Comparison of ENCODE assay signal across 8 mouse cellular contexts in genomic region chr8:122523652-122524360, GRCm38 (mm10). TPM values are rescaled to one million over a fixed set of nuclear protein-coding genes. Genes with fewer than 3 reads are reported as not detected.
DNase-seq lines count a peak whose midpoint lies in the region; ATAC-seq and TF ChIP-seq lines count a peak whose summit lies in the region.

No protein-coding gene starts in this region.

- peaks cover 23% of the 10 kb centered on the region for H3K4me1 ChIP-seq in forebrain, embryonic 13.5 days
- peaks cover 96% of the 10 kb centered on the region for H3K4me1 ChIP-seq in liver, embryonic 13.5 days (replicated peaks)
- peaks cover 17% of the 10 kb centered on the region for H3K4me1 ChIP-seq in small intestine, adult 2 months (ENCODE audit: control insufficient read depth, insufficient read depth, insufficient read length, low read length)

- peak overlapping the region; percentile 74 for H3K27ac ChIP-seq in forebrain, embryonic 13.5 days
- peak overlapping the region; percentile 86 for H3K27ac ChIP-seq in liver, embryonic 13.5 days
- peak overlapping the region; percentile 75 for H3K27ac ChIP-seq in small intestine, adult 2 months (ENCODE audit: insufficient read depth, low read depth, low read length)

- H3K36me3 ChIP-seq in forebrain, embryonic 13.5 days (ENCODE audit: poor library complexity, severe bottlenecking): no peaks in the 10 kb centered on the region
- H3K36me3 ChIP-seq in liver, embryonic 13.5 days: peaks cover 31% of the 10 kb centered on the region
- no peaks in the 10 kb centered on the region for H3K36me3 ChIP-seq in small intestine, adult 2 months (ENCODE audit: control insufficient read depth, insufficient read depth, low read length)

- H3K9ac ChIP-seq in forebrain, embryonic 13.5 days: peak overlapping the region; percentile 37
- H3K9ac ChIP-seq in liver, embryonic 13.5 days: peak overlapping the region; percentile 67

- 8% methylated on average over 23 of the region's 23 CpGs for WGBS in forebrain, embryonic 13.5 days
- WGBS in liver, embryonic 13.5 days (ENCODE audit: insufficient replicate concordance): 52% methylated on average over 23 of the region's 23 CpGs
- 30% methylated on average over 23 of the region's 23 CpGs for WGBS in small intestine, adult 2 months

- H3K27me3 ChIP-seq in forebrain, embryonic 13.5 days: peaks cover 19% of the 10 kb centered on the region
- no peaks in the 10 kb centered on the region for H3K27me3 ChIP-seq in liver, embryonic 13.5 days
- H3K27me3 ChIP-seq in small intestine, adult 2 months (ENCODE audit: control insufficient read depth, insufficient read depth, low read length): no peaks in the 10 kb centered on the region

- no peak for TF ChIP-seq POLR2A in small intestine, adult 2 months (IDR thresholded peaks at IDR 0.05; ENCODE audit: low read depth, low read length)

- ATAC-seq in cerebellum, adult (ENCODE audit: insufficient number of reproducible peaks, low FRiP score, low TSS enrichment): no peak
- peak; percentile 79 for ATAC-seq in forebrain, embryonic 13.5 days
- no peak for ATAC-seq in liver, embryonic 13.5 days (ENCODE audit: low read depth)

- peak; percentile 20 for DNase-seq in cerebellum, adult 11 months
- peak; percentile 68 for DNase-seq in MN1 (ENCODE audit: low spot score)
- DNase-seq in kidney, adult 11 months: peak; percentile 79
- DNase-seq in liver, embryonic 13.5 days: no peak
- no peak for DNase-seq in natural killer cell, adult 2 months (ENCODE audit: low spot score in 2 of 2)

- peak overlapping the region; percentile 53 for H3K4me2 ChIP-seq in forebrain, embryonic 13.5 days
- H3K4me2 ChIP-seq in liver, embryonic 13.5 days: peak overlapping the region; percentile 65

- no peaks in the 10 kb centered on the region for H3K9me3 ChIP-seq in forebrain, embryonic 13.5 days (replicated peaks)
- H3K9me3 ChIP-seq in liver, embryonic 13.5 days (replicated peaks): no peaks in the 10 kb centered on the region

- no peak for TF ChIP-seq CTCF in small intestine, adult 2 months (IDR thresholded peaks at IDR 0.05; ENCODE audit: extremely low read depth, insufficient read length, insufficient replicate concordance, low read depth, low read length)

- H3K4me3 ChIP-seq in forebrain, embryonic 13.5 days: peak overlapping the region; percentile 14; the same call in 1 of the 2 replicates
- H3K4me3 ChIP-seq in liver, embryonic 13.5 days (replicated peaks): no peak overlapping the region
- H3K4me3 ChIP-seq in small intestine, adult 2 months (ENCODE audit: low read depth, low read length): peak overlapping the region; percentile 33

RNA-seq across cellular contexts. Expression of gene Piezo1, which starts 27.3 kb away (rescaled TPM):
- polyA plus RNA-seq in forebrain, embryonic 13.5 days (2015; fragmentation: Nextera tagmentation; extraction: Ambion mirVana): 1.4 and 2.0 TPM in 2 replicates
- 13.9 and 14.2 TPM in 2 replicates for polyA plus RNA-seq in liver, embryonic 13.5 days (2015; fragmentation: Nextera tagmentation; extraction: Ambion mirVana)
- 29.5 and 36.4 TPM in 2 replicates for polyA plus RNA-seq in small intestine, adult 2 months (2012; rRNA removed)

RNA-seq across cellular contexts. Expression of gene Cdt1, which starts 44.0 kb away (rescaled TPM):
- 29.1 and 32.3 TPM in 2 replicates for polyA plus RNA-seq in forebrain, embryonic 13.5 days (2015; fragmentation: Nextera tagmentation; extraction: Ambion mirVana)
- 60.6 and 64.3 TPM in 2 replicates for polyA plus RNA-seq in liver, embryonic 13.5 days (2015; fragmentation: Nextera tagmentation; extraction: Ambion mirVana)
- polyA plus RNA-seq in small intestine, adult 2 months (2012; rRNA removed): 26.8 and 64.8 TPM in 2 replicates

RNA-seq across cellular contexts. Expression of gene Ctu2, which starts 47.9 kb away (rescaled TPM):
- polyA plus RNA-seq in forebrain, embryonic 13.5 days (2015; fragmentation: Nextera tagmentation; extraction: Ambion mirVana): 69.1 and 69.9 TPM in 2 replicates
- 26.7 and 29.3 TPM in 2 replicates for polyA plus RNA-seq in liver, embryonic 13.5 days (2015; fragmentation: Nextera tagmentation; extraction: Ambion mirVana)
- 20.9 and 31.8 TPM in 2 replicates for polyA plus RNA-seq in small intestine, adult 2 months (2012; rRNA removed)

RNA-seq across cellular contexts. Expression of gene Rnf166, which starts 47.9 kb away (rescaled TPM):
- polyA plus RNA-seq in forebrain, embryonic 13.5 days (2015; fragmentation: Nextera tagmentation; extraction: Ambion mirVana): 33.6 and 36.1 TPM in 2 replicates
- polyA plus RNA-seq in liver, embryonic 13.5 days (2015; fragmentation: Nextera tagmentation; extraction: Ambion mirVana): 12.2 and 13.7 TPM in 2 replicates
- 35.7 and 44.9 TPM in 2 replicates for polyA plus RNA-seq in small intestine, adult 2 months (2012; rRNA removed)

RNA-seq across cellular contexts. Expression of gene Aprt, which starts 52.9 kb away (rescaled TPM):
- 193 and 198 TPM in 2 replicates for polyA plus RNA-seq in forebrain, embryonic 13.5 days (2015; fragmentation: Nextera tagmentation; extraction: Ambion mirVana)
- 198 and 218 TPM in 2 replicates for polyA plus RNA-seq in liver, embryonic 13.5 days (2015; fragmentation: Nextera tagmentation; extraction: Ambion mirVana)
- polyA plus RNA-seq in small intestine, adult 2 months (2012; rRNA removed): 327 and 537 TPM in 2 replicates

Comparison
In these comparisons a context has a peak if more than half of its experiments do, and no peak if none do; other contexts are left out.
1. DNase-seq: peak in cerebellum, adult 11 months (single experiment), MN1 (single experiment) and kidney, adult 11 months (single experiment); none in liver, embryonic 13.5 days (single experiment) and natural killer cell, adult 2 months (0 of 2).
2. Peak in every context shown above with its lines, with median percentiles within 50 percentile points of each other: H3K27ac ChIP-seq.